Mouse (Mus musculus): ENCODE data around the gene Aes.

Aes gene

GRCm38 (mm10) chr10:81597137-81597950 is 38.1 kb downstream of the Aes start:
- in situ Hi-C loops (cut with MboI): no loop called here

GRCm38 (mm10) chr10:81598342-81598741 is 39.1 kb downstream of the Aes start:
- in situ Hi-C loops (cut with MboI): no loop called here

GRCm38 (mm10) chr10:81598871-81599270 is 39.6 kb downstream of the Aes start:
- in situ Hi-C loops (cut with MboI): no loop called here

GRCm38 (mm10) chr10:81599630-81600029 is 40.3 kb downstream of the Aes start:
- in situ Hi-C loops (cut with MboI): loop anchor here (5.0 kb wide), 1 partner anchor 32 kb away; no protein-coding TSS in a partner anchor

GRCm38 (mm10) chr10:81600096-81600495 is 40.8 kb downstream of the Aes start:
- in situ Hi-C loops (cut with MboI): loop anchor here (5.0 kb wide), 1 partner anchor 33 kb away; no protein-coding TSS in a partner anchor

GRCm38 (mm10) chr10:81600738-81601203 is 41.5 kb downstream of the Aes start, which contains the start of gene Tle6:
TSS of gene Tle6 (minus strand) at chr10:81601073.
- in situ Hi-C loops (cut with MboI): loop anchor here (5.0 kb wide), 1 partner anchor 33 kb away; no protein-coding TSS in a partner anchor

GRCm38 (mm10) chr10:81601396-81601905 is 42.2 kb downstream of the Aes start:
- in situ Hi-C loops (cut with MboI): loop anchor here (5.0 kb wide), 1 partner anchor 34 kb away; no protein-coding TSS in a partner anchor

- in situ Hi-C loops (cut with MboI): loop anchor here (5.0 kb wide), 1 partner anchor 35 kb away; no protein-coding TSS in a partner anchor
Measured at GRCm38 (mm10) chr10:81602741-81603151, 43.5 kb downstream of the Aes start.

GRCm38 (mm10) chr10:81604019-81604967 is 45.0 kb downstream of the Aes start:
- in situ Hi-C loops (cut with MboI): loop anchor here (5.0 kb wide), 1 partner anchor 37 kb away; no protein-coding TSS in a partner anchor

GRCm38 (mm10) chr10:81604968-81605665 is 45.8 kb downstream of the Aes start:
- in situ Hi-C loops (cut with MboI): loop anchor here (5.0 kb wide), 1 partner anchor 38 kb away; no protein-coding TSS in a partner anchor

- in situ Hi-C loops (cut with MboI): no loop called here
Measured at GRCm38 (mm10) chr10:81605666-81605973, 46.3 kb downstream of the Aes start.

- in situ Hi-C loops (cut with MboI): no loop called here
Measured at GRCm38 (mm10) chr10:81605974-81606751, 46.9 kb downstream of the Aes start, which contains the start of gene BC025920. TSS of gene BC025920 (plus strand) at chr10:81606270.

GRCm38 (mm10) chr10:81608308-81608707 is 49.0 kb downstream of the Aes start:
- in situ Hi-C loops (cut with MboI): no loop called here

GRCm38 (mm10) chr10:81612779-81613178 is 53.5 kb downstream of the Aes start:
- in situ Hi-C loops (cut with MboI): no loop called here

- in situ Hi-C loops (cut with MboI): no loop called here
Measured at GRCm38 (mm10) chr10:81615486-81615885, 56.2 kb downstream of the Aes start.
